Mouse (Mus musculus): ENCODE results near the gene Foxred2. TPM values are rescaled to one million over a fixed set of nuclear protein-coding genes. Genes with fewer than 3 reads are reported as not detected.
A peak's percentile ranks its signal among the peaks of the same experiment; 100 is the strongest.

Foxred2 gene
- 10.1 and 10.9 TPM in 2 replicates for polyA plus RNA-seq (2011; ENCODE audit: insufficient read depth, insufficient read length, low read depth, missing spikeins)

- Histone ChIP-seq H3K9ac (ENCODE audit: low read depth, poor library complexity, severe bottlenecking) (peak within 1 kb of the TSS; percentile 67), H3K36me3 (ENCODE audit: control insufficient read depth, insufficient read depth, low read length, poor library complexity, severe bottlenecking) (peaks cover 28% of the 10 kb centered on the region), H3K27ac (ENCODE audit: insufficient read depth, low read length) (0 out of 2 replicates have a peak within 1 kb of the TSS, but pooled peaks have one; percentile 9), H3K9me3 (replicated peaks; ENCODE audit: control insufficient read depth, insufficient read depth, low read length, poor library complexity, severe bottlenecking) (no peaks in the 10 kb centered on the region), H3K27me3 (ENCODE audit: control insufficient read depth, insufficient read depth, low read length, poor library complexity, severe bottlenecking) (no peaks in the 10 kb centered on the region), H3K4me1 (ENCODE audit: control insufficient read depth, insufficient read depth, low read length) (peaks cover 2% of the 10 kb centered on the region), H3K4me3 (ENCODE audit: low read depth, low read length) (peak within 1 kb of the TSS; percentile 56)
- TF ChIP-seq CTCF (IDR thresholded peaks at IDR 0.05; ENCODE audit: low read depth, low read length) = no peak
- TF ChIP-seq EP300 (IDR thresholded peaks at IDR 0.05; ENCODE audit: insufficient read depth, low read depth, low read length) = 0 out of 2 replicates have a peak, but pooled peaks have one; percentile 7
- TF ChIP-seq POLR2A (IDR thresholded peaks at IDR 0.05; ENCODE audit: insufficient read depth, low read length) = peak; percentile 38
Measured at GRCm38 (mm10) chr15:77956404-77956901, at the start of gene Foxred2. Gene Foxred2 (minus strand): TSS chr15:77956722.

GRCm38 (mm10) chr15:78003929-78004328 is 47.4 kb upstream of the Foxred2 start:
- H3K4me3 ChIP-seq (ENCODE audit: low read depth, low read length) = no peak overlapping the region
- no peak overlapping the region for H3K9ac ChIP-seq (ENCODE audit: low read depth, poor library complexity, severe bottlenecking)
- H3K27ac ChIP-seq (ENCODE audit: insufficient read depth, low read length) = no peak overlapping the region
- H3K36me3 ChIP-seq (ENCODE audit: control insufficient read depth, insufficient read depth, low read length, poor library complexity, severe bottlenecking) = no peaks in the 10 kb centered on the region
- H3K9me3 ChIP-seq (replicated peaks; ENCODE audit: control insufficient read depth, insufficient read depth, low read length, poor library complexity, severe bottlenecking) = no peaks in the 10 kb centered on the region
- TF ChIP-seq POLR2A (IDR thresholded peaks at IDR 0.05; ENCODE audit: insufficient read depth, low read length) = peak; percentile 44
- TF ChIP-seq EP300 (IDR thresholded peaks at IDR 0.05; ENCODE audit: insufficient read depth, low read depth, low read length) = no peak
- no peaks in the 10 kb centered on the region for H3K27me3 ChIP-seq (ENCODE audit: control insufficient read depth, insufficient read depth, low read length, poor library complexity, severe bottlenecking)
- peaks cover 25% of the 10 kb centered on the region for H3K4me1 ChIP-seq (ENCODE audit: control insufficient read depth, insufficient read depth, low read length)

GRCm38 (mm10) chr15:78001400-78001799 is 44.9 kb upstream of the Foxred2 start:
- no peak overlapping the region for H3K9ac ChIP-seq (ENCODE audit: low read depth, poor library complexity, severe bottlenecking)
- TF ChIP-seq EP300 (IDR thresholded peaks at IDR 0.05; ENCODE audit: insufficient read depth, low read depth, low read length) (peak; percentile 80), POLR2A (IDR thresholded peaks at IDR 0.05; ENCODE audit: insufficient read depth, low read length) (no peak), CTCF (IDR thresholded peaks at IDR 0.05; ENCODE audit: low read depth, low read length) (no peak)
- no peaks in the 10 kb centered on the region for H3K36me3 ChIP-seq (ENCODE audit: control insufficient read depth, insufficient read depth, low read length, poor library complexity, severe bottlenecking)
- no peaks in the 10 kb centered on the region for H3K9me3 ChIP-seq (replicated peaks; ENCODE audit: control insufficient read depth, insufficient read depth, low read length, poor library complexity, severe bottlenecking)
- no peaks in the 10 kb centered on the region for H3K27me3 ChIP-seq (ENCODE audit: control insufficient read depth, insufficient read depth, low read length, poor library complexity, severe bottlenecking)
- H3K4me1 ChIP-seq (ENCODE audit: control insufficient read depth, insufficient read depth, low read length) = peaks cover 15% of the 10 kb centered on the region
- H3K27ac ChIP-seq (ENCODE audit: insufficient read depth, low read length) = peak overlapping the region; percentile 73
- H3K4me3 ChIP-seq (ENCODE audit: low read depth, low read length) = no peak overlapping the region

DNA sequence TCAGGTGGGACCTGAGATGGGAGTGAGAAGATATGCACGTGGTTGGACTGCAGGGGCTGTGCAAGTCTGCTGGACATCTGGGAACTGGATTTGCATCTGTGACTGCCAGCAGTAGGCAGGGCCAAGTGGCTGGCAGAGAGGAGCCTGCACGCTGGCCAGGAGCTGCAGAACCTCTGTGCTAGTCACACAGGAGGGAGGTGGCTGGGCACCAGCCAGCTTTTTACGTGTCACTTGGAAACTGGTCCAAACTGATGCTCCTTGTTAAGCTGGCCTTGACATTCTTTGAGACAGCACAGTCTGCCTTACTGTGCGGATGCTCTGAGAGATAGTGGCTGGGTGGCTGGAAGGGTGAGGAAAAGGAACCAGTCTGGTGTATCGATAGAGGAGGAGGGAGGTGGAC is 32.0 kb upstream of the Foxred2 start:
- Histone ChIP-seq H3K4me3 (ENCODE audit: low read depth, low read length) (no peak overlapping the region), H3K27ac (ENCODE audit: insufficient read depth, low read length) (no peak overlapping the region), H3K9ac (ENCODE audit: low read depth, poor library complexity, severe bottlenecking) (no peak overlapping the region), H3K9me3 (replicated peaks; ENCODE audit: control insufficient read depth, insufficient read depth, low read length, poor library complexity, severe bottlenecking) (no peaks in the 10 kb centered on the region), H3K27me3 (ENCODE audit: control insufficient read depth, insufficient read depth, low read length, poor library complexity, severe bottlenecking) (no peaks in the 10 kb centered on the region), H3K4me1 (ENCODE audit: control insufficient read depth, insufficient read depth, low read length) (peaks cover 3% of the 10 kb centered on the region), H3K36me3 (ENCODE audit: control insufficient read depth, insufficient read depth, low read length, poor library complexity, severe bottlenecking) (no peaks in the 10 kb centered on the region)
- TF ChIP-seq EP300 (IDR thresholded peaks at IDR 0.05; ENCODE audit: insufficient read depth, low read depth, low read length) (no peak), CTCF (IDR thresholded peaks at IDR 0.05; ENCODE audit: low read depth, low read length) (no peak), POLR2A (IDR thresholded peaks at IDR 0.05; ENCODE audit: insufficient read depth, low read length) (no peak)

- TF ChIP-seq CTCF (IDR thresholded peaks at IDR 0.05; ENCODE audit: low read depth, low read length) = no peak
- TF ChIP-seq POLR2A (IDR thresholded peaks at IDR 0.05; ENCODE audit: insufficient read depth, low read length) = no peak
- no peak overlapping the region for H3K9ac ChIP-seq (ENCODE audit: low read depth, poor library complexity, severe bottlenecking)
- no peaks in the 10 kb centered on the region for H3K4me1 ChIP-seq (ENCODE audit: control insufficient read depth, insufficient read depth, low read length)
- H3K27me3 ChIP-seq (ENCODE audit: control insufficient read depth, insufficient read depth, low read length, poor library complexity, severe bottlenecking) = no peaks in the 10 kb centered on the region
- no peaks in the 10 kb centered on the region for H3K9me3 ChIP-seq (replicated peaks; ENCODE audit: control insufficient read depth, insufficient read depth, low read length, poor library complexity, severe bottlenecking)
- H3K36me3 ChIP-seq (ENCODE audit: control insufficient read depth, insufficient read depth, low read length, poor library complexity, severe bottlenecking) = no peaks in the 10 kb centered on the region
- H3K27ac ChIP-seq (ENCODE audit: insufficient read depth, low read length) = no peak overlapping the region
- no peak overlapping the region for H3K4me3 ChIP-seq (ENCODE audit: low read depth, low read length)
Measured at GRCm38 (mm10) chr15:77983391-77983790, 26.9 kb upstream of the Foxred2 start.

- Histone ChIP-seq H3K36me3 (ENCODE audit: control insufficient read depth, insufficient read depth, low read length, poor library complexity, severe bottlenecking) (no peaks in the 10 kb centered on the region), H3K4me1 (ENCODE audit: control insufficient read depth, insufficient read depth, low read length) (no peaks in the 10 kb centered on the region), H3K27ac (ENCODE audit: insufficient read depth, low read length) (no peak overlapping the region), H3K9me3 (replicated peaks; ENCODE audit: control insufficient read depth, insufficient read depth, low read length, poor library complexity, severe bottlenecking) (no peaks in the 10 kb centered on the region), H3K9ac (ENCODE audit: low read depth, poor library complexity, severe bottlenecking) (no peak overlapping the region), H3K4me3 (ENCODE audit: low read depth, low read length) (no peak overlapping the region), H3K27me3 (ENCODE audit: control insufficient read depth, insufficient read depth, low read length, poor library complexity, severe bottlenecking) (no peaks in the 10 kb centered on the region)
- peak; percentile 89 for TF ChIP-seq CTCF (IDR thresholded peaks at IDR 0.05; ENCODE audit: low read depth, low read length)
- TF ChIP-seq POLR2A (IDR thresholded peaks at IDR 0.05; ENCODE audit: insufficient read depth, low read length) = no peak
- no peak for TF ChIP-seq EP300 (IDR thresholded peaks at IDR 0.05; ENCODE audit: insufficient read depth, low read depth, low read length)
Measured at GRCm38 (mm10) chr15:77982195-77982939, 25.8 kb upstream of the Foxred2 start.

All from ES-Bruce4 (cell line).